Mouse (Mus musculus) liver, adult 2 months (tissue): Measurements from ENCODE around the gene Pgap1. TPM values are rescaled to one million over a fixed set of nuclear protein-coding genes. Genes with fewer than 3 reads are reported as not detected.

Experiments
- DNase-seq: peaks from one replicate; pipeline ENCODE4 v3.0.0-alpha.2; 2011; ENCODE audit warnings: low read depth, low spot score; ENCODE audit errors: extremely low read depth
- H3K27ac ChIP-seq: fragments of 200-500 bp; replicated peaks from 2 replicates; pipeline ENCODE4 v1.5.1; 2012; ENCODE audit warnings: low read depth, mild to moderate bottlenecking, control low read depth, inconsistent platforms, low read length; ENCODE audit not compliant: insufficient read depth
- H3K27me3 ChIP-seq: fragments of 200-500 bp; 2 replicates; pipeline ENCODE4 v1.6.1; 2012; ENCODE audit warnings: mild to moderate bottlenecking, moderate library complexity, low read length, inconsistent platforms; ENCODE audit not compliant: control insufficient read depth, insufficient read depth
- H3K36me3 ChIP-seq: fragments of 200-500 bp; 2 replicates; pipeline ENCODE4 v1.6.1; 2012; ENCODE audit warnings: low read length, inconsistent platforms; ENCODE audit not compliant: control insufficient read depth, insufficient read depth
- H3K4me1 ChIP-seq: fragments of 200-500 bp; 2 replicates; pipeline ENCODE4 v1.6.1; 2011; ENCODE audit warnings: low read length; ENCODE audit not compliant: control insufficient read depth, insufficient read depth
- H3K4me3 ChIP-seq: fragments of 200-500 bp; 2 replicates; pipeline ENCODE4 v1.5.1; 2011; ENCODE audit warnings: low read depth, mild to moderate bottlenecking, control low read depth, low read length, moderate library complexity; ENCODE audit not compliant: insufficient read depth
- H3K79me2 ChIP-seq: fragments of 200-500 bp; 2 replicates; pipeline ENCODE4 v1.6.1; 2012; ENCODE audit warnings: inconsistent platforms, mild to moderate bottlenecking, low read length, moderate library complexity; ENCODE audit not compliant: control insufficient read depth, insufficient read depth
- H3K9ac ChIP-seq: fragments of 200-500 bp; 2 replicates; pipeline ENCODE4 v1.6.1; 2012; ENCODE audit warnings: low read depth, mild to moderate bottlenecking, control low read depth, inconsistent platforms, low read length
- CTCF ChIP-seq: fragments of 200-500 bp; IDR thresholded peaks from 2 replicates; pipeline ENCODE4 v1.5.1; 2011; ENCODE audit warnings: low read depth, low read length, control low read depth
- POLR2A ChIP-seq: fragments of 200-500 bp; IDR thresholded peaks from 2 replicates; pipeline ENCODE4 v1.6.1; 2011; ENCODE audit warnings: low read length, control low read depth; ENCODE audit not compliant: insufficient read depth; ENCODE audit errors: extremely low read depth
- WGBS: fragments of 180-500 bp; shearing (Covaris S2); methylation state at CpG from one replicate; pipeline ENCODE4 v1.1.7; 2018; 5-methylcytosine and 5-hydroxymethylcytosine counted together
- polyA plus RNA-seq: library from polyadenylated mRNA; depleted of rRNA; stranded (reverse); fragments of >200 nt; gene quantifications from 2 replicates; pipeline ENCODE4 v1.2.3, GENCODE M21; 2012
- total RNA-seq: library from RNA; depleted of rRNA; stranded (reverse); fragments of >200 nt; gene quantifications from 2 replicates; pipeline ENCODE4 v1.2.3, GENCODE M21; 2014

Gene Pgap1
- total and polyA plus RNA-seq, 2 experiments: 1.6 to 11.7 TPM

- no peak overlapping the region for H3K9ac ChIP-seq
- no peak for TF ChIP-seq POLR2A
- TF ChIP-seq CTCF: no peak
- no peaks in the 10 kb centered on the region for H3K36me3 ChIP-seq
- no peaks in the 10 kb centered on the region for H3K4me1 ChIP-seq
- WGBS: 94% methylated on average over 2 of the region's 2 CpGs
- no peak overlapping the region for H3K27ac ChIP-seq
- no peaks in the 10 kb centered on the region for H3K79me2 ChIP-seq
- H3K4me3 ChIP-seq: no peak overlapping the region
- no peak for DNase-seq
- no peaks in the 10 kb centered on the region for H3K27me3 ChIP-seq
Observed at GRCm38 (mm10) chr1:54596151-54596550, 38.7 kb upstream of the Pgap1 start.

GRCm38 (mm10) chr1:54587076-54587475 lies 29.6 kb upstream of the Pgap1 start:
- DNase-seq: no peak
- Histone ChIP-seq H3K4me3 (no peak overlapping the region), H3K79me2 (no peaks in the 10 kb centered on the region), H3K27me3 (no peaks in the 10 kb centered on the region), H3K4me1 (no peaks in the 10 kb centered on the region), H3K9ac (no peak overlapping the region), H3K36me3 (no peaks in the 10 kb centered on the region), H3K27ac (no peak overlapping the region)
- 88% methylated on average over 5 of the region's 5 CpGs for WGBS
- TF ChIP-seq CTCF: no peak
- no peak for TF ChIP-seq POLR2A

- Histone ChIP-seq H3K79me2 (no peaks in the 10 kb centered on the region), H3K27me3 (no peaks in the 10 kb centered on the region), H3K27ac (no peak overlapping the region)
Observed at GRCm38 (mm10) chr1:54585971-54586555, 28.6 kb upstream of the Pgap1 start.

GRCm38 (mm10) chr1:54585278-54585846 lies 27.9 kb upstream of the Pgap1 start:
- Histone ChIP-seq H3K9ac (no peak overlapping the region), H3K27me3 (no peaks in the 10 kb centered on the region), H3K79me2 (no peaks in the 10 kb centered on the region), H3K27ac (no peak overlapping the region), H3K4me3 (no peak overlapping the region), H3K4me1 (no peaks in the 10 kb centered on the region), H3K36me3 (no peaks in the 10 kb centered on the region)
- WGBS: 54% methylated on average over 9 of the region's 9 CpGs
- TF ChIP-seq POLR2A (no peak), CTCF (no peak)
- DNase-seq: peak; percentile 12

More at GRCm38 (mm10) chr1:54585971-54586555, 28.6 kb upstream of the Pgap1 start:
- TF ChIP-seq POLR2A (no peak), CTCF (no peak)
- H3K36me3 ChIP-seq: no peaks in the 10 kb centered on the region
- H3K4me1 ChIP-seq: no peaks in the 10 kb centered on the region
- WGBS: 60% methylated on average over 5 of the region's 5 CpGs
- H3K9ac ChIP-seq: no peak overlapping the region
- H3K4me3 ChIP-seq: no peak overlapping the region
- DNase-seq: no peak

- H3K27me3 ChIP-seq: no peaks in the 10 kb centered on the region
- H3K79me2 ChIP-seq: no peaks in the 10 kb centered on the region
- H3K27ac ChIP-seq: no peak overlapping the region
- WGBS: 80% methylated on average over 2 of the region's 2 CpGs
- H3K4me1 ChIP-seq: no peaks in the 10 kb centered on the region
- no peaks in the 10 kb centered on the region for H3K36me3 ChIP-seq
- DNase-seq: no peak
- no peak overlapping the region for H3K9ac ChIP-seq
- TF ChIP-seq POLR2A (no peak), CTCF (no peak)
- H3K4me3 ChIP-seq: no peak overlapping the region
Observed at GRCm38 (mm10) chr1:54584588-54585277, 27.2 kb upstream of the Pgap1 start.
